Mouse (Mus musculus): ENCODE measurements around the gene 2610028H24Rik. TPM values are rescaled to one million over a fixed set of nuclear protein-coding genes. Genes with fewer than 3 reads are reported as not detected.

Gene 2610028H24Rik
- not detected in 2 replicates for polyA plus RNA-seq (2012; rRNA removed)

DNA sequence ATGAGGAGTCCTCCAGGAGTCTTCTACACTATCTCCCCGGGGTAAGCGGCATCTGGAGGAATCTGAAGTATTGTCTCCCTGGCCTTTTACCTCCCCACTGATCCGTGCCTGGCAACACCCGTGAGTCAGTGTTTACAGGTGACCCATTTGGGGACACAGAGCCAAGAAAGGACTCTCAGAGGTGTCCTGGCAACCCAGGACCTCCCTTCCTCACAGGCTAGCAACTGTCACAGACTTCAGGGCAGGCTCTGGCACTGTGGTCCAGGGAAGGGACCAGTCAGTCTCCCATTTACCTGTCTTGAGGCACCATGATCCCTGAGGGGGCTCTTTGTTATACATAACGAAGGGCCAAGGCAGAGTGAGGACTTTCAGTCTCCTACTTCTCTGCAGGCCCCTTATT is at the start of gene 2610028H24Rik:
Gene 2610028H24Rik (plus strand): TSS at position 231 of the 400 bp plus-strand sequence.

DNA sequence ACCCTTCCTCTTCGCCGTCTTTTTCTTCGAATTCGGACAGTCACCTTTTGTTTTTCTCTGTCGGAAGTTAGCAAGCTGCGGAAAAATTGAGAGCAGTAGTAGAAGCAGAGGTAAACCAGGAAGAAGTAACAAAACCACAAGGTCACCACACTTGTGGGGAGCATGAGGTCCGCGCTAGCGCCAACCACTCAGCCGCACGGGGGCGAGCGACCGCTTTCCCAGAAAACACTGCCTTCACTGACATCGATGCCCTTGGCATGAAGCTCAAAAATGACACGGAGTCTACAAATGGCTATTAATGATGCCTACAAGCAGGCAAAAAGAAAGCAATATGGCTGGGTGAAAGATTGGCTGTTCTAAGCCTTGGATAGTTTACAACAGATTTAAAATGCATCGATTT is 8.6 kb upstream of the 2610028H24Rik start, which contains the start of gene AC141477.1:
Gene AC141477.1 (minus strand): TSS at position 164 of the 400 bp plus-strand sequence.

DNA sequence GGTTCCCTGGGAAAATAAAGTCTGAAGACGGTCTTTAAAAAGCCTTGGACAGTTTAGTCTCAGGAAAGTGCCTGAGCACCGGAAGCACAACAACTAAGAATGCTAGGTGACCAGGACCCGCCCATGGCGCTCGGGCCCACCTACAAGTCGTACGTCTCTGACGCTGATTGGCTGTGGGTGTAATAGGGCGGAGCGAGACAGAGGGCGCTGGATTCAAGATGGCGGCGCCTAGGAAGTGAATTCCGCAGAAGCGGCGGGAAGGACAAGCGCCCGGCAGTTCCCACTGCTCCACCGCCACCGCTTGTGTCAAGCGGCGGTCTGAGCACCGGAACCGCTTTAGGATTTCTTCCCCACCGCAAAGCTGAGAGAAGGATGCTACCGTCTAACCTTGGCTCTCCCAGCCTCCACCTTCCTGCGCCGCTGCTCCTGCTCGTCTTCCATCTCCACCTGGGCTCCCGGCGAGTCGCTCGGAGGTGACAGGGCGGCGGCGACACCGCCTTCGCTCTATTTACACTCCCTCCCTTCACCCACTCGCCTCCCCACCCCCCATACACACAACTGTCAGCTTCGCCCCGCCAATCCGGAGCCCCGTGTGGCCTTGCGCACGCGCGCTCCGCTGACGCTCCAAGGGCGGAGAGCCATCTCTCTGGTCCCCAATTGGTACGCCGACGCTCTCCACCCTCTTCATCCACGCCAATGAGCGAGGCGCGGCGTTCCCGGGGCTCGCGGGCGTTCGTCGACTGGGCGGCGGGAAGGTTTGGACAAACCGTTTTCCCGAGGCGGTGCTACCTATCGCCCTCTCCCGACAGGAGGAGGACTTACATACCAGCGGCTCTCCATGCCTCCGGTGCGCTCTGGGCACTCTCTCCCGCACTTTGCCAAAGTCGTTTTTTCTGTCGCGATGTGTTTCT is 6.4 kb upstream of the 2610028H24Rik start, which contains the start of gene Pcnt:
Gene Pcnt (minus strand): TSS at position 609 of the 911 bp plus-strand sequence.

DNA sequence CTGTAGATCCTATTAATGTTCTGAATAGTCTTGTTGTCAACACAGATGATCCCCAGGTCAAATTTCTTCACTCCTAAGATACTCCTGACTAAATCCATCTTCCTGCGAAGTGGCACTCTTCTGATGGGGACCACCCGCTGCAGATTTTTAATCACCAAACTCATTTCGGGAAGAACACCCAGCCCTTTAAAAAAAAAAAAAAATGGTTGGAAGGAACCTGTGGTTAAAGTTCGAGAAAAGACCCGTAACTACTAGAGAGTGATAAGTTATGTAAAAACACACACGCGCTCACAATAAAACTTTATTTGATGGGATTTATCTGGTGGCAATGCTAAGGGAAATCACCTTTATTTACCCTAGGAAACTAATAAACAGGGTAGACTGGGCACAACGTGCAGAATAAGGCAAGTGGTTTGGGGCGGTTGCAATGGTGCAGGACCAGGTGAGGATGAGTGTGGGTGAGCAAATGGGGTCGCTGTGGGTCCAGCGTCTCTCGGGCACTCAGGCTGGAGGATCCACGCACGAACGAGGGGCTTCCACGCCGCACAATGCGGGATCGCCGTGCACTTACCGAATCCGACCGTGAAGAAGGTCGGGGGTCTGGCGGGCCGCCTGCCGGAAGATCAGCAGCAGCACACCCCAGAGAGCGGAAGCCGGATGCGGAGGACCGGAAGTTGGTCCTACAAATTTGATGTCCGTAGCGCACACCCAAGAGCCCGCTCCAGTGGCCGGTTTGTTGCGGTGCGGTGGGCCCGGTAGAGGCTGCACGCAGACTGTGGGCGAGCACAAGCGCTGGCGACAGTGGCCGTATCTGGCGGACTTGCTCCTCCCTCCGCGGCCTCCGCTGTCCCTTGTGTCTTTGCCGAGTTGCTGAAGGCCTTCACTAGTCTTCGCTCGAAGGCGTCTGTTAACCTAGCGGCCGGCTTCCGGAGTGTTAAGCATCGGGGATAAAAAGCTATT is 19.6 kb downstream of the 2610028H24Rik start, which contains the start of the genes Mcm3ap and Ybey:
Gene Mcm3ap (plus strand): TSS at position 725 of the 960 bp plus-strand sequence.
Gene Ybey (minus strand): TSS at position 912 of the 960 bp plus-strand sequence.

Other genes with a start within 250 kb of the 2610028H24Rik start
- 79.5 and 102 TPM in 2 replicates for gene Prmt2, start 211.2 kb upstream of the 2610028H24Rik start, polyA plus RNA-seq (2012; rRNA removed)
- 0.29 and 0.58 TPM in 2 replicates for gene S100b, start 195.2 kb upstream of the 2610028H24Rik start, polyA plus RNA-seq (2012; rRNA removed)
- gene Dip2a, start 103.8 kb upstream of the 2610028H24Rik start, polyA plus RNA-seq (2012; rRNA removed) = 22.3 and 31.7 TPM in 2 replicates
- 2.2 TPM in 1 of 2 replicates, not detected in the other for gene AC141477.1, start 8.6 kb upstream of the 2610028H24Rik start, polyA plus RNA-seq (2012; rRNA removed)
- 39.2 and 45.9 TPM in 2 replicates for gene Pcnt, start 6.3 kb upstream of the 2610028H24Rik start, polyA plus RNA-seq (2012; rRNA removed)
- gene Mcm3ap, start 19.8 kb downstream of the 2610028H24Rik start, polyA plus RNA-seq (2012; rRNA removed) = 53.7 and 84.3 TPM in 2 replicates
- 3.8 and 4.6 TPM in 2 replicates for gene Ybey, start 20.0 kb downstream of the 2610028H24Rik start, polyA plus RNA-seq (2012; rRNA removed)
- 38.4 and 41.3 TPM in 2 replicates for gene Lss, start 82.5 kb downstream of the 2610028H24Rik start, polyA plus RNA-seq (2012; rRNA removed)
- 0.12 and 0.38 TPM in 2 replicates for gene Spatc1l, start 113.2 kb downstream of the 2610028H24Rik start, polyA plus RNA-seq (2012; rRNA removed)
- gene Ftcd, start 126.6 kb downstream of the 2610028H24Rik start, polyA plus RNA-seq (2012; rRNA removed) = 0.77 and 1.6 TPM in 2 replicates
- gene Col6a2, start 174.5 kb downstream of the 2610028H24Rik start, polyA plus RNA-seq (2012; rRNA removed) = 21.1 and 30.0 TPM in 2 replicates